Mouse (Mus musculus) C2C12 (cell line): ENCODE data around the gene Mapk7.

Source experiments
- CTCF ChIP-seq: IDR thresholded peaks from one replicate; pipeline ENCODE4 v1.5.1; 2011; ENCODE audit not compliant: control insufficient read depth, insufficient read depth, insufficient read length
- MAX ChIP-seq: IDR thresholded peaks from one replicate; pipeline ENCODE4 v1.6.1; 2011; ENCODE audit warnings: mild to moderate bottlenecking, control low read depth
- USF1 ChIP-seq: IDR thresholded peaks from one replicate; pipeline ENCODE4 v1.6.1; 2011; ENCODE audit warnings: low read depth, mild to moderate bottlenecking, control low read depth, moderate library complexity

DNA sequence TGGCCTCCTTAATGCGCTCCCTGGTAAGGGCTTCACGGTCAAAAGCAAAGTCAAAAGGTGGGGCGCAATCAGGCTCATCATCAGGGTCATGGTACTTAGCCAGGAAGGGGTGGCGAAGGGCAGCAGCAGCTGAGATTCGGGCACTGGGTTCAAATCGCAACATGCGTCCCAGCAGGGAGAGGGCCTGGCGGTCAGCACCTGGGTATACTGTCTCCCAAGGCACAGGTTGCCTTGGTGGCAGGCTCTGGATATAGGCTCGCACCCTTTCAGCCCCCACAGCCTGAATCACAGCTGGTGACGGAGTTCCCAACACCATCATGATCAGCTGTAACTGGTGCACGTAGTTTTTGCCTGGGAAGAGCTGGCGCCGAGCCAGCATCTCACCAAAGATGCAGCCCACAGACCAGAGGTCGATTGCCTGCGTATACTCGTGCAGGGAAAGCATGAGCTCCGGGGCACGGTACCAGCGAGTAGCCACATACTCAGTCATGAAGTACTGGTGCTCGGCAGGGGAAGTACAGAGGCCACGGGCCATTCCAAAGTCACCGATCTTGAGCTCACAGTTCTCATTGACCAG lies 3.2 kb downstream of the Mapk7 start:
- TF ChIP-seq CTCF: no peak
- no peak for TF ChIP-seq USF1
- TF ChIP-seq MAX: no peak
